Mouse (Mus musculus) left cerebral cortex, postnatal 10 days (tissue): ENCODE measurements at regions not wholly inside any gene's neighbourhood (a gene's known extent, or its start where the extent isn't known, plus 50 kb on each side); places are given as distances from the start of the nearest gene placed in this dataset.

Experiments used
- DNase-seq, 2 experiments: peaks; one replicate each; pipeline ENCODE4 v3.0.0; 2021 to 2022; ENCODE audit warnings: low spot score in 2 of 2, mixed read lengths in 1 of 2; ENCODE audit errors: extremely low spot score in 1 of 2
- intact Hi-C: fragments of 180-260 bp; cut with DNase I; formaldehyde crosslinking; loops from one replicate; pipeline ENCODE4 v1.15.1; 2025

DNA sequence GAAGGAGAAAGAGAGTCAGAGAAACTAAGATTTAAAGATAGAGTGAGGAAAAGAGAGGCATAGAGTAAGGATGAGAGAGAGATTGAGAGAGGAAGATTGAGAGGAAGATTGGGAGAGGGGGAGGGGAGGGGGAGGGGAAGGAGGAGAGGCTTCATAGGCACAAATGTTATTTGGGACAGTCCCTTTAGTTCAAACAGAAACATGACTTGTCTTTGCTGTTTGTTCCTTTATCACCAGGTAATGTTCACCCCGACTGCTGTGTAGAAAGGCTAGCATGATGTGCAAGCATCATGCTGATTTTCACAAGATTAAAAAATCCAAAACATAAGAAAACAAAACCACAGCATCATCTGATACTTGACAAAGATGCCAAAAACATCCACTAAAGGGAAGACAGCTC is 579.1 kb downstream of the Gsdmc2 start:
- intact Hi-C loops, result no loop called here
- no peak for DNase-seq

DNA sequence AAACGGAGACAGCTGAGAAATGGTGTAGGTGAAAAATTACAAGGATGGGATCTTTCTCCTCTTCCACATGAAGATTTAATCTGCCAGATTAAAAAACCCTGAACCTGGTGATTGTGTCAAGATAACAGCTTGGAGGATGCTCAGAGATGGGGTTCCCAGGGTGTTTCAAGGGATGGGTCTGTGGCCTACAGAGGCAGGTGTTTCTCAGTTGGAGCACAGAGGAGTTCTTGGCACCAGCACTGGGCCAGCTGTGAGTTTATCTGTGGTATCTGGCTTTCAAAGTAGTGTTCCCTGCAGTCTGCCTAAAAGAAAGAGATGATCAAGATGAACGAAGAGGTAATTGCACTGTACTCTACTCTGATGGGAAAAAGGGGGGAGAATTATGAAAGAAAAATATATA is 589.2 kb downstream of the Gsdmc2 start:
- intact Hi-C loops, result no loop called here
- DNase-seq, result no peak

DNA sequence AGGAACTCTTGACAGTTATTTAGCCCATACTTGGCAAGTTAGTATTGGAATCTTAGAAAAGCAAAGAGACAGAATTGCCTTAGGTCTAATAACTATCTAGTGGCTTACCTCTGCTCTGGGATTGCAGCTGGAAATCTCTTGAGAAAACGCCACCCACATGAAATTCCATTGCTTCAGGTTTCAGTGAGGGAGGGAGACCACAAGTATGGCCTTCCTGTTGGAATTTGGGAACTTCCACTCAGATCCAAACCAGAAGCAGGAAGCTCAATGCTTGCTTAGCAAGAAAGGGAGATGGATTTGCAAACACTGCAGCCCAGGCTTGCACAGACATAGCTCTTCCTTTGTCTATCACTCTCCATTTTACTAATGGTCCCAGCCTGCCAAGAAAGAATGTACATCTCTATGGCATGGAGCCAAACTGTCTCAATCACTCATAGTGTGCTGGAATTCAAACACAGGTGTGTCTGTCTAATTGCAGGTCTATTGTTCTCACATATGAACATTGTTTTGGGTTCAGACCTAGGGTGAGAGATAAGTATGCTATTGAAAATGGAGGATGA is 592.1 kb downstream of the Gsdmc2 start:
- no peak for DNase-seq
- intact Hi-C loops, result no loop called here

DNA sequence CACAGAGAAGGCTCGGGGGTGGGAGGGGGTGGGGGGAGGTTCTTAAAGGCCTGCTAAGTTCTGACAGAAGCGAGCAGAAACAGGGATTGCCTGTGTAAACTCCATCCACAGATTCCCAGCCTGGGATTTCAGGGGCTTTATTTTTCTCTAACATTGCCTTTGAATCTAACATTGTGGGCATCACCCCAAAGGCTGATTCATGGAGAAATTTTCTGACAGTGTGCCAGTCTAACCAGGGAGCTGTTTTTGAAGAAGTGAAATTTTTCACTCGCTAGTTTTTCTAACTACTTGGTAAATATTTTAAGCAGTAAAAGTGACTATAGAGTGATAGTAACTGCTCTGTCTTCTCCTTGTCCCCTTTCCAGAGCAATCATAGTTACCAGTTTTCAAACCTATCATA is 606.4 kb downstream of the Gsdmc2 start:
- DNase-seq, result no peak
- intact Hi-C loops, result no loop called here

DNA sequence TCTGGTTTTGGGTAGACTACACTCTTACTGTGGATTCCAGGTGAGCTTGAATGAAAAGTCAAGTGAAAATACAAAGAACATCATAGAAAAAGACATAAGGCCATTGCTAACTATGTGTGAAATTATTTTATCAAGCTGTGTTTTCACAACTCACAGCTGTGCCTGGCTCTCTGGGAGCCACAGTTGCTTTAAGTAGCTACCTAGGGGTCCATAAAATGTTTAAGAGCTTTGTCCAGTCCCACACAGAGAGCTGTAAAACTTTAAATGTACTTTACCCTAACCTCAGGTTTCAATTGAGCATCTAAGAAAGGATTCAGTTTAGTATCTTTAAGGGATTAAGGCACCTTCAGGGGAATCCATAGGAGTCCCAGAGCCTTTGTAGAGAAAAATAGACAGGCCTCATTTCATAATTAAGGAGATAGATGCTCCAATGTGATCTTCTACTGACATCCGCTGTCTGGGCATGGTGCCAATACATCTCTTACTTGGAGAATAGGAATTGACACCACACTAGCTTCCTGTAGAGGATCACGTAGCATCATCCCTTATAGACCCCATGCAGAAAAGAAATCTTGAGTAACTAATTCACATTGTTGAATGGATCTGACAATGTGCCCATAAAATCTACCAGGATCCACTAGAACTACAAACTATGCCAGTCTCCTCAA is 626.5 kb downstream of the Gsdmc2 start:
- DNase-seq, result peak in 1 of 2 experiments; percentile 20
- intact Hi-C loops, result no loop called here

DNA sequence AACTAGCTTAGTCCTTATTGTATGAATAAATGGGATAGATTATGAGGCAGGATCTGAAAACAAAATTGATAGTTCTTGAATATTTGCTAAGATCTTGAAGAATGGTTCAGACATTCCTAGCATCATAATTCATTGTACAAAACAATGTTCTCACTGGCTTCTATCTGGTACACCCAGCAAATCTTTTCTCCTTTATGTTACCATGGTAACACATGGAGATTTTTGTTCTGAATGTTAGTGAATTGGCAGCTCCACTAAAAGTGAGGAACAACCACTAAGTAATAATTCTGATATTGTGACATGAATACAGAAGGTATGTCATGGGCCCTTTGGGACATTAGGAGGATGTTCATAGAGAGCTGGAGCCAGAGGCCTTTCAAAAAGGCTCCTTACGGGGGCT is 639.8 kb downstream of the Gsdmc2 start:
- intact Hi-C loops, result no loop called here
- DNase-seq, result no peak

DNA sequence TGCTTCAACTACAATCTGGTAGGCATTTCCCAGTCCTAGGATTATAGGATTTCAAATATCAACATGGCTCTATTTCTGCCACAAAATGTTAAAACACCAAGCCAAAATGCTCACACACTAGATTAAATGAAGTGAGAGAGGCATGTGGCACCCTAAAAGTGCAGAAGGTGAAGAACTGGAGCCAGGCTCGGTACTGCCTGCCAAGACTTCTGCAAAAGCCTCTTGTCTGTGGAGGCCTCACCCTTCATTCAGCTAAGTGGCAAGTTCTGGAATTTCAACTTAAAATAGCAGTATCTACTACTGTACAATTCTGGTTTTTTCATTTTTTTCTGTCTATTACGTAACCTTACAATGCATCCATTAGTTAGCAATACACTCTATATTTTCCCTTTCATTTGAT is 649.9 kb downstream of the Gsdmc2 start:
- DNase-seq, result peak in 1 of 2 experiments; percentile 2
- intact Hi-C loops, result no loop called here

DNA sequence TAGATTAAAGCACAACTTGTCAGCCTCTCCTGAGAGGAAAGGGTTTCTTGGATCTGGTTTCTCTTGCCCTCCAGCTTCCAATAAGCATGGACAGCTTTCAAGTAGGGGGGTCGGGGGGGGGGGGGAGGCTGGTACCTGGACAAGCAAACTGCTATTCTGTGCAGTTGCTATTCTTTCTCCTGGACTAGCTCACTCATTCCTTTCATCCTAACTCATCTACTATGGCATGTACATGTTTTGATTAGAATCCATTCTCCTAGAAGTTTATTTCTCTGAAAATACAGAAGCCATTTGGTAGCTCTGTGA is 650.5 kb downstream of the Gsdmc2 start:
- no peak for DNase-seq
- intact Hi-C loops, result no loop called here

DNA sequence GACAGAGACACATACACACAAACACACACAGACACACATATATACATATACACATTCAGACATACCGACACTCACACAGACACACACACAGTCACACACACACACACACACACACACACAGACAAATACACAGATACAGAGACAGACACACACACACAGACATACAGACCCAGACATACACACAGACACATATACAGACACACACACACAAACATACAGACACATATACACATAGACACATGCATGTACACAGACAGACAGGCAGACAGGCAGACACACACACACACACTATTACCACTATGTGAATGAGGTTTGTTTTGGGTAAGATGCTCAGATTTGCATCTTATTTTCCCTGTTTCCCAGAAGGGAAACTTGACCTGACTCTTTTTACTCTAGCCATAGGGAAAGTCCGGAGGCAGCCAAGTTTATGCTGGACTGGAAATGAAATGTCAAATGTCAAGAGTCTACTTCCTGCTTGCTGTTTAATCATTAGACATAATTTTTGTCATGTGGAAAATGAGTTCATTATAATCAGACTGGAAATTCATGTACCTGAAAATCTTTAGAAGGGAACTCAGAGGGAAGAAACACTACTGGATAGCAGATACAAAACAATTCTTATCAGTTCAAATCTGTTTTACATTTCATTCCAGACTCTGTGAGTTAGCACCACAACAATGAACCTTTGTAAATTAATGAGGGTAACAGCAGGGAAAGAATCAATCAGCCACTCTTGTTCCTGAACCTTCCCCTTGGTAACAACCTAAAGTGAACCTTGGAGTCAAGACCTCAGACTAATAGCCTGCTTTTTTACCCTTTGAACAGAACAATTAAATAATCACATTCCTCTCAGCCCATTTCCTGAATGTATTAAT is 651.1 kb downstream of the Gsdmc2 start:
- intact Hi-C loops, result no loop called here

DNA sequence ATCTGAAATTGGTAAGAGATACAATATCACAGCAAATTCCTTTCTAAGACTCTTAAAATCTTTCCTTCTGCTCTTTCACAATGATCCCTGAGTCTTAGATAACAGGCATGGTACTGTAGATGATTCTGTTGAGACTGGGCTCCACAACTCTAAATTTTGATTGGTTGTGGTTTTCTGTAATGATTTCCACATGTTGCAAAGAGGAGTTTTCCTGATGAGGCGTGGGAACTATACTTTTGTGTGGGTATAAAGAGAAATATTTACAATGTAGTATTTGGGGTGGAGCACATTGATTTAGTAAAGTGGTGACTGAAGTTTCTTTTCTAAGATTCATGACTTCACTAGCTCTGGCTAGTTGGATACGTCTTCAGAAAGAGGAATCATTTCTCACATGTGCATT is 653.2 kb downstream of the Gsdmc2 start:
- DNase-seq, result no peak
- intact Hi-C loops, result no loop called here

More for the DNA sequence above, 651.1 kb downstream of the Gsdmc2 start:
- DNase-seq, result no peak

DNA sequence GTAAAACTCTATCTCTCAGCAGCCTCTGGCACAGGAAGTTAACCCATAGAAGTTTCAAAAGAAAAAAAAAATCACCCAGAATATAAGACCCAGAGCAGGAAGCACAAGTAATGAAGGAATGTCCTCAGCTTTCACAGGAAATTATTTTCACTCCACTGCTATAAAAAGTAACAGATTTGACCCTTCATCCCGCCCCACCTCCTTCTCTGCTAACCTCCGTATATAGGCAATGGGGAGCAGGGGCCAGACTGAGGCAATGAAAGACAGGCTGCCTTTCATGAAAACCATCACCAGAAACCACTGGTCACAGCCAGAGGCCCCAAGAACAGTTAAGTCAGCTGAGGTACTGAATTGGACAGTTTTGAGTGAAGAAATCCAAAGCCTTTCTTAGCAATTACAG is 654.9 kb downstream of the Gsdmc2 start:
- no peak for DNase-seq
- intact Hi-C loops, result no loop called here

DNA sequence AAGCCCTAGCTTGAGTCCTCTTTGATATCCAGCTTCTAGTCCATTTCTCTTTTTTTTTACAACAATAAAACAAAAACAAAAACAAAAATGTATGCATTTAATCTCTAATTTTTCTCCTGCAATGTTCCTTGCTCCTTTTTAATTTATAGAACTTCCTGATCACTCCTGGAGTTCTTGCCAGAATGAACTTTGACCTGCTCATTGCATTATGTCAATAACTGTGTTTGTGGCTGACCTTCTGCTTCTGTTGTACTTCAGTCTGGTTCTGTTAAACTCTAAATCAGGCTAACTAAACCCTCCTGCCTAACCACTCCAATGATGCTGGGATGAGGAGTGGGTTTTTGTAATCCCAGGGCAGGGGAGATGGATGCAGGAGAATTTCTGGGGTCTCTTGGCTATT is 674.0 kb downstream of the Gsdmc2 start:
- DNase-seq, result no peak
- intact Hi-C loops, result no loop called here

DNA sequence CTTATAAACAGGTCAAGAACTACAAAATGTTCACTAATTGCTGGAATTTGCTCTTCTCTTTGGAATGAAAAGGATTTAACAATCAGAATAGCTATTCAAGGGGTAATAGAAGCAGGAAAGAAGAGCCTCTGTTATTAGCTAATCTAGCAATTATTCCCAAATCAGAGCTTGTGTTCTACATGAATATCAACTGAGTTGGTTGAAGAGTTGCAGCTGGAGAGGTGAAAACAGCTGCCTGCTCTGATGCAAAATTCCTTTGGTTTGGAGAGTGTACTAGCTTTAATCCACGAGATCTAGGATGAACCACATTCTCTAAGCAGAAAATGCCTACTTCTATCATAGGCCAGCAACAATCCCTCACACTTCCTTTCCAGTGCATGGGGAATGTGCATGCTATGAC is 674.8 kb downstream of the Gsdmc2 start:
- intact Hi-C loops, result no loop called here
- DNase-seq, result no peak

DNA sequence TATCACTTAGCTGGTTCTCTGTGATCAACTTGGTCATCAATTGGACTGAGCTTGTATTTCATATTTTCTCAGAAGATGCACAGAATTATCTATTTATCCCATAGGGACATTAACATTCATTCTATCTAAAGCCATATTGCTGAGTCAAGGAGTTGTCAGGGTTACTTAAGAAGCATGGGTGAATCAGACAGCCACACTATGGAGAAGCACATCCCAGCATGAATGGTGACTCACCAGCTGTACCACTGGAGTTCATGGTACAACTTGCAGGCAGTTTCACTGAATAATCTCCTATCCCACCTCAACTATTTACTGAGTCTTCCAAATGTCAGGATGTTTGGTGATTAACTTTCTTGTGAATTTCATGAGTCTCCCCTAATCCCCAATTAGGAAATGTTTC is 678.6 kb downstream of the Gsdmc2 start:
- DNase-seq, result no peak
- intact Hi-C loops, result no loop called here

DNA sequence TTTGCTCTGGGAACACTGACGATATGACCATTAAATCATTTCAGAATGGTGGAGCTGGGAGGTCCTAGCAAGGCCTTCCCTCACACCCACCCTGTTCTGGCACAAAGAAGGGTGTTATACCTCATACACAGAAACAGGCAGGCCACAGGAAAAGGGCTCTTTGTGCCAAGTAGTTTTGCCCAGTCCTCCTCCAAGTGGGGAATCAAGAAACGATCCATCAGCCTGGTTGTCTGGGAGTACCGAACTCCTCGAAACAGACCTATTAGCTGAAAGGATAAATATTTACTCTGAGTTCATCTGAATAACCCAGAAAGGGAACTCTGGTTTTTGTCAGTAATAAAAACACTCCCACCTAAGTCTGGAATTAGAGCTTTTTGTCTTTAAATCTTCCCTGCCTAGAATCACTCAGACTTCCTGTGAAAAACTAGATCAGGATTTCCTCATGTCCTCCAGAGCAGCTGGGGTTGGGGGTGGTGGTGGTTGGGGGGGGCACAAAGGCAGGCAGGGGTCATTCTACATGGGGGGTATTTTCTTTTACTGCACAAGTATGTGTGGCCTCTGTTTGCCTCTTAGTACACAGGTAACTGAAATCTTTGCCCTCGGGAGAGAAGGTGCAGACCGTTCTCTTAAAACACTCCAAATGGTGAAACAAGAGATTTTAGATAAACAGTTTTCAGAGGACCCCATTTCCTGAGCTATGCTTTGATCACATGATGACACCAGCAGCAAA is 681.3 kb downstream of the Gsdmc2 start:
- no peak for DNase-seq
- intact Hi-C loops, result no loop called here

DNA sequence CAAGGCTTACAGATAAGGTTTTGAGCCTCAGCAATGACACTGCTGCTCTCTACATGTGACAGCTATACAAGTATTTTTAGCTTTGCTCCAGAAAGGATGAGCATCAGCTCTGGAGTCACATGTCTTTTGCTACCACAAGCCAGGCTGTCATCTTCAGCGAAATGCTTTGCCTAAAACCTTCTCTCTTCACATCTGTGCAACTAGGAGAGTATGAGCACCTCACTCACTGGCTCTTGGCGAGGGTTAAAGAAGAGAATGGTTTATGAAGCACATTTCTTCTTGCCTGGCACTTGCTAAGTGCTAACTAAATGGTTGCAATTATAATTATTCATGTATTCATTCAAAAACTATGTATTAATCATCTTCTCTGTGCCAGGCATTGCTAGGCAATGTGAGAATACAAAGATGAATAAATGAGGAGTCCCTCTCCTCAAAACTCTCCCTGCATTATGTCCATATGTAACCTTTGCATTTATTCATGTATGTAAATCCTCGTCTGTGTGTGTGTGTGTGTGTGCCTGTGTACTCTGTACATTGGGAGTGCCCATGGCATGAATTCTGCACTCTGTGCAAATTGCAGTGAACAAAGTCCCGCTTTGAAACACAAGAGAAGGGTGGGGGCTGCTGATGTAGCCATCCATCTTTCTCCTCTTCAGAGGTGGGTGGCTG is 682.0 kb downstream of the Gsdmc2 start:
- intact Hi-C loops, result no loop called here
- peak in 1 of 2 experiments; percentile 3 for DNase-seq

DNA sequence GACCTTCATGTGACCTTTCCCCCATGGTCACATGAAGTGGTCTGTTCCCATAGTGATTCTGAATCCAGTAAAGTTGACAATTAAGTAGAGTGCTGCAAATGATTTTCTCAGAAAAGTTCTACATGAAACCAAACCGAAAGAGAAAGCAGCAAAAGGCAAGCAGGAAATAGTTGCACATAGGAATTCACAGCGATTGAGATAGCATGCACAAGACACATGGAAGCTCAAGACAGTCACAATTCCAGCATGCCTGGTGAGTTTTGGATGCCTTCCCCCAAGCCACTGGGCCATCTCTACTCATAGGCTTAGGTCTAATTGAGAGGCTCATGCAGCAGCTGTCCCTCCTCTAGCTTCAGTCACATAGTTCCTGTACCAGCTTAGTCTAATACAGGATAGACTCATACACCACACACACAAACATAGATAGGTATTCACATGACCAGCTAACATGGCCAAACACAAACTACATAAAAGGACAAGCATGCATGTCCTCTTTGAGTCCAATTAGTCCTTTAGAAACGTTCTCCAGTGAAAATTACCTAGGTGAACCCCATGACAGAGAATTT is 721.8 kb downstream of the Gsdmc2 start:
- intact Hi-C loops, result no loop called here
- DNase-seq, result no peak

DNA sequence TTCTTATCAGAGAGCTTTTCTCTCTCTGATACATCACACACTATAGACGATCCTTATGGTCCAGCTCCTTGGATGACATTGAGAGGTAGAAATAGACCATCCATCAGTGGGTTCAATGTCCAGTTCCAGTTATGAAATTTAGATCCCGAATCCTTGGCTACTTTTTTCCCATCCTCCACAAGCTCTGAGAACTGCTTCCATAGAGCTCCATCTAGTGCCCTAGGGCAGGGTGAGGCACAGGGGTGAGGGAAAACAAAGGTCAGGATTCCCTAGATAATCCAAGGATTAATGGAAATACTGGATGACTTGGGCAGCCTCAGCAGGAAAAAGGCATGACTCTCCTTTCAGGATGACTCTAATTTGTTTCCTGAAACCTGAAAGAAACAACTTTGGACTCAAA is 732.1 kb downstream of the Gsdmc2 start:
- no peak for DNase-seq
- intact Hi-C loops, result no loop called here

DNA sequence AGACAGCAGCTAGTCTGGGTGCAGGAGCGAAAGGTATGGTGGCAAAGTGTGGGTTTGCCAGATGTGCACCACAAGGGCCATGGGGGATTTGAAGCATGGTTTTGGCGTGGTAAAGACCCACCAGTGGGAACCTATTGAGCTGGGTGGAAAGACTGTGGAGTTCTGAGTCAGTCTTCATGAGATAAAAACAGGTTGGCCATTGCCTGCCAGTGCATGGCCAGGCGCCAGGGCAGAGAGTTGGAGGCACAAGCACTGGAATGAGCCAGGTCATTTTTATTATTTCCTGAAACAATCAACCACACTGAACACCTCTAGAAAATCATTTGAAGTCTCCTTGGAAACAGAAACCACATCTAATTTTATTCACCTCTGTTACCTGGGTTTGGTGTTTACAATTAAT is 744.9 kb downstream of the Gsdmc2 start:
- DNase-seq, result no peak
- intact Hi-C loops, result no loop called here
